Mouse (Mus musculus) megakaryocyte-erythroid progenitor cell, adult 5-6 weeks (primary cell): Measurements from ENCODE around the gene Slc31a2. TPM values are rescaled to one million over a fixed set of nuclear protein-coding genes. Genes with fewer than 3 reads are reported as not detected.
A peak's percentile ranks its signal among the peaks of the same experiment; 100 is the strongest.

Experiments used
- ATAC-seq: replicated peaks from 2 replicates; pipeline ENCODE4 v1.8.0; 2016; ENCODE audit warnings: mild to moderate bottlenecking, inconsistent platforms; ENCODE audit not compliant: severe bottlenecking, poor library complexity, low FRiP score, low TSS enrichment
- total RNA-seq, 2 experiments: library from RNA; stranded (forward) in 1 of 2; stranded (reverse) in 1 of 2; fragments of 200-1000, 215-1000 nt in 1 of 2; fragments of >200 nt in 1 of 2; fragmentation: Nextera tagmentation in 1 of 2; gene quantifications; 2 replicates each; pipeline ENCODE4 v1.2.3; 2014 to 2017

The Slc31a2 gene
- total RNA-seq, 2 experiments from 2014 or later = 1.8 TPM; not detected in 1

DNA sequence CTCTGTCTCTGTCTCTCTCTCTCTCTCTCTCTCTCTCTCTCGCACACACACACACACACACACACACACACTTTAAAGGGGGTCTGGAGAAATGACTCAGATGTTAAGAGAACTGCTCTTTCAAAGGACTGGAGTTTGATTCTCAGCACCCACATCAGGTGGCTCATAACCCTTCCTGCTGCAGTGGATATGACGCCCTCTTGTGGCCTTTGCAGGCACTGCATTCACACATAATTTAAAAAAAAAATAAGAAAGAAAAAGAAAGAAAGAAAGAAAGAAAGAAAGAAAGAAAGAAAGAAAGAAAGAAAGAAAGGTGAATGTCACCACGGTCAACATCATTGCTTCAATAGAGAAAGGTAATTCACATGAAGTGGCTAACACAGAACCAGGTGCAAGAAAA is 14.9 kb downstream of the Slc31a2 start:
- no peak for ATAC-seq

DNA sequence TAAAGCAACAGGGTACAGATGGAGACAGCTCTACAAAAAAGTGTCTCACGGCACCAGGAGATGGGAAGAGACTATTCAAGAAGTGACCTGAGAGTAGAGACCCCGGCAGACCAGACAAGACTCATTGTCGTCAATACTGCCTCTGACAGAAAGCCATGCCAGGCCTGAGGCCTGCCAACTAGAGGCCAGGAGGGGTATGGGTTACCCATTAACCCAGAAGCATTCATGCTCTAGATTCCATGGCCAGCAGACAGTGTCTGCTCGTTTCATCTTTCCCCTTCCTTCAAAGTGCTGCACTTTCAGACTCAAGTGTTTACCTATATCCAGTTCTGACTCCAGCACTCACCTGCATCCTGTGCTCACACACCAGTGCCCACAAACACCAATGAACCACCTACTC is 15.7 kb downstream of the Slc31a2 start:
- ATAC-seq = no peak

DNA sequence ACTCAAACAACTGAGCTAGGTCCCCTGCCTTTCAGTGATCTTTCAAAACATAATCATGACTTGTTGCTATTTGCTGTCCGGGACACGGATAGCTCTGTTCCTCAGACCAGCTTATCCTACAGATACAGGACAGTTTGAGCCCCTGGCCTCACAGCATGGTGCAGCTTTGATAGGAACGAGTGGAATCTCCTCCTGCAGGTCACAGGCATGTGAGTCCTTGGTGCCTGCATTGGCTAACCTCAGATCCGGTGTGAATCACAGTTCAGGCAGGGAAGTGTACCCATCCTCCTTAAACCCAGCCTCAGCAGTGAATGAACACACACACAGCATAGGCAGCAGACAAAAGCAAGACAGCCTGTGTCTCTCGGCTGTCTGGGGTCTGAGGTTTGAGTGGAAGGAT is 19.0 kb downstream of the Slc31a2 start:
- ATAC-seq = no peak

DNA sequence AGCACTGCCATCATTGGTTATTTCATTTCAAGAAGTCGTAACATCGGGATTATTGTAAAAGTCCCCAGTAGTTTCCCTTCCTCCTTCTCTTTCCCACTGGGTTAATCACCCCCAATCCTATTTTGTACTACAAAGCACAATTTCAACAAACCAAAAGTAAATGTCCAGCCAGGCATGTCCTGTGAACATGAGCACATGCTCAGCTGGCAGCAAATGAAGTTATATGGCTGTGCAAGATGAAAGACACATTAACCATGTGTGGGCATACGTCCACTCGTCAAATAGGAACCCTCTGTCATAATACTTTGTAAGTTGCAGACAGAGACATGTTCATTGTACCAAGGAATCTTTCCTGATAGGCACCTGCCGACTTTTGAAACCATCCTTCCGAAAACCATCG is 20.6 kb downstream of the Slc31a2 start:
- no peak for ATAC-seq

GRCm38 (mm10) chr4:62285576-62285975 is 23.2 kb downstream of the Slc31a2 start:
- no peak for ATAC-seq

GRCm38 (mm10) chr4:62286257-62286991 is 24.1 kb downstream of the Slc31a2 start:
- peak; percentile 50 for ATAC-seq

GRCm38 (mm10) chr4:62286992-62287900 is 24.9 kb downstream of the Slc31a2 start:
- ATAC-seq = peak; percentile 54

- ATAC-seq = no peak
Observed at GRCm38 (mm10) chr4:62289226-62289625, 26.9 kb downstream of the Slc31a2 start.

GRCm38 (mm10) chr4:62290816-62291505 is 28.6 kb downstream of the Slc31a2 start:
- ATAC-seq = no peak

- ATAC-seq = no peak
Observed at GRCm38 (mm10) chr4:62292461-62293180, 30.3 kb downstream of the Slc31a2 start.

DNA sequence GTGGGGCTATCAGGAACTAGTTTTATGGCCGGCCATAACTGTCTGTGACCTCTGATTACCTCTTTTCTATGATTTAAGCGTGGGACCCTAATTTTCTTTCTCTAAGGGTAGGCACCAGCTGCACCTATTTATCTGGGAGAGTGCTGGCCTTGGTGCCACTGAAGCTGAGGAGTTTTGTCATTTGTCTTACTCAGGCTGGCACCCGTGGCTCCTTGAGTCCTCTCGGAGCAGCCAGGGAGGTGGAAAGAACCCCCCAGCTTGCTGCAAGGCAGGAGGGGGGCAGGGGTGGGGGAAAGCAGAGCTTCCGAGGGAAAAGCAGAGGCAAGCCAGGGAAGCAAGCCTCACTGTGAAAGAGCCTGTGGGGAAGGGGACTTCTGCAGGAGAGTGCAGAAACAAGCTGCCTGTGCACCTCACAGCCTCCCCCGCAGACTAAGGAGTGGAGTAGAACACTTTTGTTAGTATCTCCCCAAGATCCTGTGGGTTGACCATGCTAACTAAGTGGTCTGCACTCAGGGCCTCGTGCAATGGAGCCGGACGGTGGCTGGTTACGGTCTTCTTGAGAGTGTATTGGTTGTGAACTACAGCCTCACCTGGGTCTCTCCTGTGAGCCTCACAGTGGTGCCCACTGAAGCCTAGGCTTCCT is 31.0 kb downstream of the Slc31a2 start:
- ATAC-seq = no peak

- no peak for ATAC-seq
Observed at GRCm38 (mm10) chr4:62294741-62295140, 32.4 kb downstream of the Slc31a2 start.

DNA sequence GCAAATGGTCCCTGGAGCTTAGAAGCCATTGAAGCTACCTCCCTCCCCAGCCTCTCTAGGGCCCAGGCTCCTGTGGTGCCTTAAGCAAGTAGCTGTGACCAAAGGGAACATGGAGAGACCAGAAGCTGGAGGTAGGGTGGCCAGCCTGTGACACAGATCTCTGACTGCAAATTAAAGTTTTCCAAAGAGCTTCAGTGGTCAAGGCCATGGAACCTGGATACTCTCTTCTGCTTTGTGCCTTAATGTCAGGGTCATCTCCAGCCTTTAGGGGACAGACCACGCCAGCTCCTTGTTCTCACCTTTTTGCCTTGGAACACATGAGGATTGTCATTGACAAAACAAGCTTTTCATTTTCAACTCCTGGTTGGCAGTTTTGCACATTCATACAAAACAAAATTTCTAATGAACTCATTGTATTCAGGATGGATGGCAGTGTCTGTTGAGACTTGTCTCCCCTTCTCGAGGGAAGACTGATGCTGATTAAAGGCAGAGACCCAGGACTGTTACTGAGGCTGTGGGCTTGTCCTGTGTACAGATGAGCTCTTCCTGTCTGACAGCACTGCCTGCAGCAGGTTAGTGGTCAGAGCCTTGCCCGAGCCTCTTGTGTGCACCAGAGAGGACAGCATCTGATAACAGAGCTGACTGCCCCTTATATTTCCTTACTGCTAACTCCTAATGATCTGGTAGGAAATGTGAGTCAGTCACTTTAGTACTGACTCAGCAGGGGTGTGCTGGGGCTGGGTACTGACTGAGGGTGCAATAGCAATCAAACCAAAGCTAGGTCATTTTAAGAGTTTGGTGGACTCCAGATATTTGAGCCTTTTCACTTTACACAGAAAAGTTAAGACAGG is 35.1 kb downstream of the Slc31a2 start:
- no peak for ATAC-seq

- ATAC-seq = no peak
Observed at GRCm38 (mm10) chr4:62300001-62300400, 37.6 kb downstream of the Slc31a2 start.

DNA sequence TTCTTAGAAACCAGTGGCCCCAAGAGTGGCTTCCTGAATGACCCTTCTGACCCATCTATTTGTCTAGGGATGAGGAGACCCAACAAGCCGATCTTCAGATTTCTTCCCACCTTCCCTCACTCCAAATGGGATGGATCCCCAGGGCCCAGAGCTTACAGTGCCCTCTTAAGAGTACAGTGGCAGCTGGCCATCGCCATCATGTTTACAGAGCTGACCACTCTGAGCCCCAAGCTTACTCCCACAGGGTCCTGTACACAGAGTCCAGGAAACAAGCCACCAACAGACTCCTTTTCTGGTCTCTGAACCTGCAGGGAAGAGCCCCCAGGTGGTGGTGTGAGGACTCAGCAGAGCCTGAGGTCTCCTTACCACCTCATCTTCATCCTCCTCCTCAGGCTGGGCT is 40.4 kb downstream of the Slc31a2 start:
- ATAC-seq = no peak

DNA sequence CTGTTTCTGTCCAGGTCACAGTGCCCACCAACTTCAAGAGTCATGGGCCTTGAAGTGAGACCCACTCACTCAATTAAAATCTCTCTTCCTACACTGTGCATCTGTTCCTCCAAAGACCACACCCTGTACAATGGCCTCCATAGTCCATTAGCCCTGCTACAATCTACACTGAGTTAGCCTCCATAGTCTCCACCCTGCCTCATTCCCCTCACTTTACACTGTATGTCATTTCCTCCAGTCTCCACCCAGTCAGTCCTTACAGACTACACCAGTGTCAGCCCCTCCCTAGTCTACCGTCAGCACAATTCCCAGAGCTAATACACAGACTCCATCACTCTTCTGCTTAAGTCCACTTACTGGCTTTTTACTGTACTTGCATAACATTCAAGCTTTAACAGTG is 40.9 kb downstream of the Slc31a2 start:
- no peak for ATAC-seq

DNA sequence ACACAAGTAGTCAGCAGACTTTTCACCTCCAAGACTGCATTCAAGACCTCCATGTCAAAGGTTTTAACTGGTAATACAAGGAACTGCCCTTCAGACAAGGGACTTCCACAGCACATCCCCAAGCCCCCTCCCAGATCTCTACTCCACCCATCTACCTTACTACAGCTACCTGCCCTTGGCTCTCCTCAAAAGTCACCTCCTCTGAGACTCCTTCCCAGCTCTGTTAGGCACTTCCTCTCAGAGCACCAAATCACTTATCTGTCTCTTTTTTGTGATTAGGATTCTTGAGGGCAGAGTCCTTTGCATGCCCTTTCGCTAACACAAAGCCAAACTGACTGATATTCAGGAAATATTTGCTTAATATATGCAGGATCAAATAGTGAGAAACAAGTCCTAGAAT is 43.9 kb downstream of the Slc31a2 start:
- ATAC-seq = no peak

DNA sequence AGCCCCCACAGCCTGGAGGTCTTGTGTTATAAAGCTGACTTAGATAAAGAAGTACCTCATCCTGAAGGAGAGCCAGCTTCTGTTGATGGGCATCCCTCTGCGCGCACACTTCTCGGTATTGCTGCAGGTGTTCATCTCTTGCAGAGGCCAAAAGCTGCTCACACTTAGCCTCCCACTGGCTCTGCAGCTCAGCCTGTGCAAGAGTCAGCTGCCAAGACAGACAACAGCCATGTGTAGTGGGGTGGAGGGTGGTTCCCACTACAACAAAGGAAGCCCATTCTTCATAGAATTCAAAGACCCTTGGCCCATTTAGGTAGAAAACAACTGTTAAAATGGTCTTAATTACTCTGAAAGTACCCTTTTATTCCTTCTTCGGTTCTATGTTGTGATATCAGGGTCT is 44.5 kb downstream of the Slc31a2 start:
- ATAC-seq = no peak
